Mouse (Mus musculus): ENCODE data around the gene Rbm8a.

- TF ChIP-seq POLR2A (IDR thresholded peaks at IDR 0.05; ENCODE audit: low read depth, low read length): no peak
- TF ChIP-seq CTCF (IDR thresholded peaks at IDR 0.05; ENCODE audit: extremely low read depth, insufficient read depth, insufficient read length, insufficient replicate concordance): no peak
Measured at GRCm38 (mm10) chr3:96675690-96676089, 46.0 kb downstream of the Rbm8a start.

Measured in spleen, adult 2 months (tissue).